Mouse (Mus musculus): ENCODE results near the gene Gm21974.

DNA sequence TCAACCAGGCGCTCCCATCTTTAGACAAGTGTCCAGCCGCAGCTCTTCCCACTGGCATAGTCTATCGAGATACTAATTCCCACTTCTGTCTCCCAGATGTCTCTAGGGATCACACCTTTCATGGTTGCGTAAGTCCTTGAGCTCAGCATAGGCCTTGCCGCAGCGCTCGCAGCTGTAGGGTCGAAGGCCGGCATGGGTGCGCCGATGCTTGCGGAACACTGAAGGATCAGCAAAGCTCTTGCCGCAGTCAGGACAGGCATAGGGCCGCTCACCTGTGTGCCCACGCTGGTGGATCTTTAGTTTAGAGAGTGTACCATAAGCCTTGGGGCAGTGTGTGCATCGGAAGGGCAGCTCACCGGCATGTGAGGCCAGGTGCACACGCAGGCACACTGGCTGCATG, 27.6 kb downstream of the Gm21974 start:
- TF ChIP-seq CTCF (IDR thresholded peaks at IDR 0.05; ENCODE audit: borderline replicate concordance, insufficient read depth, low read length) (no peak), POLR2A (IDR thresholded peaks at IDR 0.05; ENCODE audit: low read depth, low read length) (no peak)
